Mouse (Mus musculus): Measurements from ENCODE around the gene Ehd1.

Ehd1 gene

DNA sequence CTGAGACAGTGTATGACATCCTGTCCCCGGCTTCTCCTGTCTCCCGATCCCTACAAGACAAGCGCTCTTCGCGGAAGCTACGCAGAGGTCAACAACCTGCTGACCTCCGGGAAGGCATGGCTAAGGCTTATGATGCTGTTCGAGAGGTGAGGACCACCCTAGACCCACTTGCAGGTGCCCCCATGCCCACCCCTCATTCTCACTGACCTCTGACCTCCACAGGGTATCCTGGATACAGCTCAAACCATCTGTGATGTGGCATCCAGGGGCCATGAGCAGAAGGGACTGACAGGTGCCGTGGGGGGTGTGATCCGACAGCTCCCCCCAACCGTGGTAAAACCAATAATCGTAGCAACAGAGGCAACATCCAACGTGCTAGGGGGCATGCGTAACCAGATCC lies 15.1 kb upstream of the Ehd1 start:
- DNase-seq = no peak

DNA sequence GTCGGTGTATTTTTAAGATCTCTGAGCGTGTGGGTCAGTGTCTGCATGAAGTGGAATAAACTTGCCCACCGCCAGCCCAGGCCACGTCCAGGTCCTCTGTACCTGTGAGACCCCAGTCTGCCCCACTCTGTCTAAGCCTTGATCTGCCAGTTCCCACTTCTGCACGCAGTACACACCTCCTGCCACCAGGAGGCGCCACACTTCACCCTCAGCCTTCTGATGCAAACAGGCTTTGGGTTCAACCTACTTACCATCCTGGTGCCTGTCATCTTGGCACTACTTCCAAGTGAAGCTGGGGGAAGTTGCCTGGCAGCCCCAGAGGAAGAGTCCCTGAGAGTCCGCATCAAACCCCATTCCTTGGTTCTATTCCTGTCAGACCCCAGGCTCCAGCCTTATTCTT lies 14.3 kb upstream of the Ehd1 start:
- DNase-seq = peak; percentile 97

DNA sequence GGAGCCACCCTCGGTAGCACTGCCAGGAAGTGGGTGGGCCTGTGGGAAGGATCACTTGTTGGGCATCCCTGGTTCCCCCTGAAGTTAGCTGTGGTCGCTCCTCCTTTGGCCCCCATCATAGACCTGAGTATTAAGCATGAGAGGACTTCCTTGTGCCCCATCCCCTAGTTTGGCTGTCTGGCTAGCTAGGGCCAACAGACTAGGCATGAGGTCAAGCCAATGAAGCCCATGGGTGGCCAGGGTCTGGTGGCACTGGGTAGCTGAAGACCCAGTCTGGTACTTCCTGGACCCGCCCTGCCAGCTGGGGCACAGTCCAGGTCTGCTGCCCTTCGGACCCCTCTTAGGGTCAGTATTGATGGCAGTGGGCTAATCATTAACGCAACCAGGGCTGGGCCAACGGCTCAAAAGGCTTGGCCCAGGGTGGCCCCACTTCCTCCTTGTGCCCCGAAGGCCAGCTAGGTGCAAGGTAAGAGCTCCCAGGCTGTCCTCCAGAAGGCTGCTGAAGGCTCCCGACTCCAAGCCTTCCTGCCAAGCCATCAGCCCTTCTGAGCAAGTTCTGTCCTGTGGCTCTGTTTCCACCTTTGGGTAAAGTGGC lies 13.6 kb upstream of the Ehd1 start:
- DNase-seq = no peak

DNA sequence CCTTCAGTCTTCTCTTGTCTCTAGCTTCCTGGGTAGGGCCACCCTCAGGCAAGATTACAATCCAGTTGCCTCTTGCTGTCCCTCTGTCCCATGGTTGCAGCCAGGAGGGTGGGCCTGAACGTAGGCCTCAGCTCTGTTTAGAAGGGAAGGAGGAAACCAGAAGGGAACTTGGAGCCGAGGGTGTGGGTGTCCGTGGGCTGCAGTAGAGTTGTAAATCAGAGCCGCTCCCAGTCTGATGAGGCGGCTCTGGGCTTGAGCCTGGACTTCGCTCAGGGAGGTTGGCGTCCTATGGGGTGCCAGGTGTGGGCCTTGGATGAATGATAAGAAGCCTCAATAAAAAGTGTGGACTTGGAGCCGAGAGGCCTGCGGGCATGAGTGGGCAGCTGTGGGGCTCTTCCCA lies 12.3 kb upstream of the Ehd1 start:
- DNase-seq = no peak

DNA sequence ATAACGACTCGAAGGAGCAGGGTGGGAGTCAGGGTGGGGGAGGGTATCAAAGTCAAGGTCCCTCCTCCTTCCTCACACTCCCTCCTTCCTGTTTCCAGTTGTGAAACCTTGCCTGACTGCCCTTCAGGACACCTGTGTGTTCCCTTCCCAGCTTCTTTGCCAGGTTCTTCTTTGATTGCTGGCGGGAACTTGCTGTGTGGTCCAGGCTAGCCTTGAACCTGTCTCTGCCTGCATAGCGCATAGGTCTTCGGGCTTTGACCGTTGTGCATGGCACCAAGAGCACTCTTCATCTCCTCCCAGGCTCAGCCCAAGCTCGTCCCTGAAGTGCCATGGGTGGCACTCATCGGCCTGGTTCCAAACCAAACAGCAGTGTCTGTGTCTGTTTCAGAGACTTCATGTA lies 11.6 kb upstream of the Ehd1 start:
- no peak for DNase-seq

DNA sequence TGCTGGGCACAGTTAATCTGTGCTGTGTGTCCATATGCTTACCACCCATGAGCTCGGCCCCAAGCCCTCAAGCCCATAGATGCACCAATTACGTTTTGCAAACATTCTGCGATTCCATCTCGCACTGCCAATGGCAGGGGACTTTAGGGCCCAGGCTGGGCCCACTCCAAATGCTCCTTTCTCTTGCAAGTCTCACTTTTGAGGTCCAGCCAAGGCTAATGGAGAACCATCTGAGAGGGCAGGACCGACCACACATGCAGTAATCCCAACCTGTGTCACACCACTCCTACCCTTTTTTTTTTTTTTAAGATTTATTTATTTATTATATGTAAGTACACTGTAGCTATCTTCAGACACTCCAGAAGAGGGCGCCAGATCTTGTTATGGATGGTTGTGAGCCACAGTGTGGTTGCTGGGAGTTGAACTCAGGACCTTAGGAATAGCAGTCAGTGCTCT lies 10.8 kb upstream of the Ehd1 start:
- no peak for DNase-seq

DNA sequence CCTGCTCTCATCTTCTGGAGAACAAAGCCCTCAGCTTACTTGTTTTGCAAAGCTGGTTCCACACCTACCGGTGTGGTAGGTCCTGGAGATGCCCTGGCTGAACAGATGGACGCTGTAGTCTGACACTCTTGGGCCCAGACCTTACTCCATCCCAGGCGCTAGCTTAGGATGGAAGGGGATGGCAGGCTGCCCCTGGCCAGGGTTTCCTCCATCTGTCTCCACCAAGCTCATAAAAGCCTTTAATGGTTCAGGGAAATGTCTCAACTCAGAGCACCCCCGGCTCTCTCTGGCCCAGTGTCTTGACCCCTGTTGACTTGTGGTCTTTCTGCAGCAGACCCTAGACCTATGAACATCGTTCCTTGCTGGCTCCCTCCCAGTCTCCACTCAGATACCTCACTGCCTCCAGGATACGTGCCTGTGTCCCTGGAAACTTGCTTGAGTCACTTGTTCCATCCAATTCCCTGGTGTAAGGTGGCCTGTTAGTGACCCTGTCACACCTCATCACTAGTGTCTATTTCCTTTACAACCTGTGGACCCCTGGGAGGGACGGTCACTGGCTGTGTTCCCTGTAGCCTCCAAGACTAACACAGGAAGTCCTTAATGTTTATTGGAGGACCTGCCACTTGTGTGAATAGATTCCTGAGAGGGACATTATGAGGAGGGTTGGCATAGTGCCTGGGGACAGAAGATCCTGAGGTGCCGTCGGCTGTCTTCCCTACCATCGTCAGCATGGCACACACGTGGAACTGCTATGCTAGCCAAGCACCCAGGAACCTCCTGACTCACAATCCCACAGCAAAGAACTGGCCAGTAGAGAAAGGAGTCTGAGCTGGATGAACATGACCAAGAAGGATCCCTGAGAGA lies 9.0 kb upstream of the Ehd1 start:
- DNase-seq = peak; percentile 98

DNA sequence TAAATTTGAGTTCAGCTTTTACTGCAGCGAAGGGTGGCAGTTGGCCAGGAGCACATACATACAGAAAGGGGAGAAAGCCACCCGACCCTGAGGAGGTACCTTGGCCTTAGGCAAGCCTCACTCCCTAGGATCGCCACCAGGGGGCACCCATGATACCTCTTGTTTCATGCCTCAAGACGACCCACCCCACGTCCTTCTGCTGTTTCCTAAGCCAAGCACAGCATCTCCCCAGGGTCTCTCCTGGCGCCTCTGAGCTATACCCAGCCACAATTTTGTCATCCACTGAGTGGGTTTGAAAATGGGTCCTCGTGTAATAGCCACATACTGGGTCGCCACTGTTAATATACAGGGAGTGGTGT lies 8.4 kb upstream of the Ehd1 start:
- DNase-seq = peak; percentile 99

DNA sequence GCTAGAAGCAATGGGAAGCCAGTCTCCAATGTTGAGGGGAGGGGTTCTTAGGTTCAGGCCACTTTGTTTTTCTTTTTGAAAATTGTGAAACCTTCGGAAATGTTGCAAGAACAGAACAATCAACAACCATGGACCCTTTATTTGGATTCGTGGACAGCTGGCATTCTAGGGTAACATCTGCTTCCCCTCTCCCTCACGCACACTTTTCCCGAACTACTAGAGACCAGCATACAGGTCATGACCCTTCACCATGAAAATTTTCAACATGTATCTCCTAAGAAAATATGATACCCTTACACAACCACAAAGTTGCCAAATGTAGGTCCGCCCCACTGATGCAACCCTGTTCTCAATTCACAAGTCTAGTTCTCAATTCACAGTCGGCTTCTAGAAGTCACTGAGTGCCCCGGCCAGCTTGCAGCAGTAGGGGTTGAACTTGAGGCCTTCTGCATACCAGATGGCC lies 7.8 kb upstream of the Ehd1 start:
- peak; percentile 95 for DNase-seq

DNA sequence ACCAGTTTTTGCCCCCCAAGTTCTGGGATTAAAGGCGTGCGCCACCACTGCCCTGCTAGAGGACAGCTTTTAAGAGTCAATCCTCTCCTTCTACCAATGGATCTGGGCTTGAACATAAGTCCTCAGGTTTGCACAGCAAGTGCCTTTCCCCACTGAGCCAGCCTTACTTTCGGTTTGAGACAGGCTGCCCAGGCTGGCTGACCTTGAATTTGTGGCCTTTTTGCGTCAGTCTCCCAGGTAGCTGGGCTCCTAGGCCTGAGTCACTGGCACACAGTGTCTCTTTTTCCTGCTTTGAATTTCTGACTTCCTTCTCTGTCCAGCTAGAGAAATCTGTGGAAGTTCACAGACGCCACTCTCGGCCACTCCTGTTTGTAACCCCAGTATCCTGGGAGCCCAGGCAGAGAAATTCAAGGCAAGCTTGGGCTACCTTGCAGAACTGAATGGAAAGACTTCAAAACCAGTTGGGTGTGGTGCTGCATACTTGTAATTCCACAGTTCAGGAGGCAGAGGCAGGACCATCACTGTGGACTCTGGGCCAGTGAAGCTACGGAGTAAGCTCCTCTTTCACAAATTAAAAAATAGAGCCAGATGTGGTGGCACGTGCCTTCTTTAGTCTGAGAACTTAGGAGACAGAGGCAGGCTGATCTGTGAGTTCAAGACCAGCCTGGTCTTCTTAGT lies 6.6 kb upstream of the Ehd1 start:
- DNase-seq = no peak

DNA sequence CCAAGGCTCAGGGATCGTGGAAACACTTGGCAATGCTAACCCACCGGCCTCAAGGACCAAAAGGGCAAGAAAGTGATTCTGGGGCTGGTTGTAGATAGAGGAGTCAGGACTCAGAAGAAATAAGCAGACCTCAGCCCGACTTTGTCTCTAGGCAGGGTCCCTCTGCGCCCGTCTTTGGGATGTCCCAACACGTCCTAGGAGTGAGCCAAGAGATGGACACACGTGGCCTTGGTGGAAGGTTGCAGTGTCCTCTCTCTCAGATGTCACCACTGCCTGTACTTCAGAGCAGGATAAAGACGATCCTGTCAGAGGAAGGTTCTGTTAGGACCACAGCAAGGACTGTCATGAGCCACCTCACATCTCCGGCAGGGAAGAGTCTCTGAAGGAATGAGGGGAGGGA lies 5.9 kb upstream of the Ehd1 start:
- no peak for DNase-seq

DNA sequence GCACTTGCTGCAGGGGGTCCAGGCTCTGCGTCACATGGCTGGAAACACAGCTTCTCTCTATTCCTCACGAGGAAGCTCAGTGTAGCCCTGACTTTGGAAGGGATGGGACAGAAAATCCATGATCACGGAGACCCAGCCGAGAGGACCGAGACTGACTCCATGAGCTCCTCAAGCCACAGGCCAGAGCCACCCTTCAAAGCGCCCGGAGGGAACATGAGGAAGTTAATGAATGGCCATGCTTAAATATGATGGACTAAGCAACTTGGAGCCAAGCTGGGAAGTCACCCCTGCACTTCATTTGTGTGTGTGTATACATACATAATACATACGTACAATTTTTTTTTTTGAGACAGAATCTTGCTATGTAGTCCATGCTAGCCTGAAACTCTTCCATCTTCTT lies 5.3 kb upstream of the Ehd1 start:
- DNase-seq = no peak

DNA sequence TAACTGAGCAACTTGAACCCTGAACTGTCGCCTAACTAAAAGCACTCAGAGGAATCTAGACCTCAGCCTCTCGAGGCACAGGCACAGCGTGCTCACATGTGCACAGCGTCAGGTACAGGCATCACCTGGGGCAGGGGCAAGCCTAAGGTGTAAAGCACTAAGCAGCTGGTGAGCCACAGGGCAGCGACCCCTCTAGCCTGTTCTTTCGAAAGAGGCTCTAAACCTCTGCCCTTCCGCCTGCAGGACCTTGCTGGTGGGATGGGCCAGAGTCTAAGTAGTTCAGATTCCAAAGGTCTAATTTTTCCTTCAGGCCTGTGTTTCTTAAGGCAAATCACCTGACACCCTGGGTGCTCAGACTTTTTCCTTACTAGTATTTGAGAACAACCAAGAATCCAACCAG lies 4.5 kb upstream of the Ehd1 start:
- no peak for DNase-seq

DNA sequence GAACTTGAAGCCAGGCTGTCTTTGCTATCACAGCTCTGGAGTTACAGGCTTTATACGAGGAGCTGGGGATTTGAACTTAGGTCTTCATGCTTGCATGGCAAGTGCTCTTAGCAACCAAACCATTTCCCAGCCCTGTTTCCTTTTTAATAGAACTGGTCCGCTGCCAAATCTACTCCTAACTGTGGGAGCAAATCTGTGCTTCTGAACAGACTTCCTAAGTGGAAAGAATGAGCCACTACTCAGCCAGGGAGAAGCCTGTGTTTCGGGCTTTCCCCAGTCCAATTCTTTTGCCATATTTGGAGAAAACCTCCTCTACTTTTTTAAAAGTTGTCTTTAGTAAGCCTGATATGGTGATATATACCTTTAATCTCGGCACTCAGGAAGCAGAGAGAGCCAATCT lies 3.8 kb upstream of the Ehd1 start:
- peak; percentile 96 for DNase-seq

DNA sequence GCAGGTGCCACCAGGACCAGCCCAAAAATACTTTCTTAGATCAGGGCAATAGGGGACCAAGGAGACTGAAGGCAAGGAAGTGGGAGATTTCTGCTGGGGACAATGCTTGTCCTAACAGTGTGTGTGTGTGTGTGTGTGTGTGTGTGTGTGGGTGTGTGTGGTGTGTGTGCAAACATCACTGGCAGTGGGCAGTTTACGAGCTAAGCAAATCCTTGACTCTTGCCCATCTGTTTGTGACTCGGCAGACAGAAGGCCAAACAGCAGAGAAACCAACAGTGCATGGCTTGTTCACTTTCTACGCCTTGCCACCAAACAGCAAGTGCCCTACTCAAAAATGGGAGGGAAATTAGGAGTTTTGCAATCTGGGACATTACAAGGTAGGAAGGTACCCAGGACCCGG lies 2.9 kb upstream of the Ehd1 start:
- DNase-seq = no peak

DNA sequence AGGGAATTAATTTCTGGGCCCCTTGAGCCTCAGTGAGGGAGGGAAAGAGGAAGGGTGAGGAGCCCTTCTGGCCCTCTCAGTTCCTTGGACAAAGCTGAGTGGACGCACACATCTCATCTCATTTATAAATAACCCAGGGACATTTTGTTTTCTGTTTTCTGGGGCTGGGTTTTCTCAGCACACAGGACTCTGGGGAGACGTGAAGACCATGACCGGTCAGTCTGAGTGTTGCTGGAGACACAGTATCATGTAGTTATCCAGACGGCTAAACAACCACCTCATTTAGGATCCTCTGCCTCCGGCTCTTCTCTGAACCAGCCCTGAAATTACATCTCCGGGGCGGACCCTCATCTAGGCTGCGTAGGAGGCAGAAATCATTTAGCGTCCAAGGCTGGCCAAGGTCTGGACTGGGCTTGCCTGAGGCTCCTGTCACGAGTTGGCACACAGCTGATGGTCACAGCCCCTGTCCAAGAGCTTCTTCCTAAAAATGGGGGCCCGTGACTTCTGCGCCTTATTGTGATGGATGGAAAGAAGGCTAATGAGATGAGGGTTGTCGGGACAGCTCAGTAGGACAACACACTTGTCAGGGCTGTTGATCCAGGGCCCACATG lies 2.4 kb upstream of the Ehd1 start:
- DNase-seq = peak; percentile 97

DNA sequence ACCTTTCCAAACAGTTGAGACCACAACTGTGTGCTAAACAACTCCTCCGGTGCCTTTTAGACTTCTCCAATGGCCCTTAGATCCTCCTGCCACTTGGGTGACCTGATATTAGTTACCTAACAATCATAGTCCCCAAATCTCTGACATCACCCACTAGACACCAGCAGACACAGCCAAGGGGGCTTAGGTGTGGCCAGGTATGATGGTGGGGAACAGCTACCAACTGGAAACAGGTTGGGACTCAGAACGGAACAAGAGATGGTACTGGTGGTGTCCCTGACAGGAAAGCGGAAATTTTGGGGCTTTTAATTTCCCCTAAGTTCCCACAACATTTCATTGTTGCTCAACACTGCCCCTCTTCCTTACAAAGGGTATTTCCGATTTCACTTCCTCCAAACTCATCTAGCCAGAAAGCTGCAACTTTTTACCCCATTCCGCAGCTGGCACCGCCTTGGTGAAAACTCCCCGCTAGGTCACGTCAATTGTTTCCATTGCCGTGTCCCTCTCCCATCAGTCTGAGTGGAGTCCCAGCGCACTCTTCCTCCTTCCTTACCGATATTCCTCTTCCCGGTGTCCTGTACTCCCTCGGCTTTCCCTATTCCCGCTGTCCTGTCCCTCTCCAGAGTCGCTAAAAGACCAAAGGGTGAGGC lies 660 bp upstream of the Ehd1 start:
- DNase-seq = no peak

DNA sequence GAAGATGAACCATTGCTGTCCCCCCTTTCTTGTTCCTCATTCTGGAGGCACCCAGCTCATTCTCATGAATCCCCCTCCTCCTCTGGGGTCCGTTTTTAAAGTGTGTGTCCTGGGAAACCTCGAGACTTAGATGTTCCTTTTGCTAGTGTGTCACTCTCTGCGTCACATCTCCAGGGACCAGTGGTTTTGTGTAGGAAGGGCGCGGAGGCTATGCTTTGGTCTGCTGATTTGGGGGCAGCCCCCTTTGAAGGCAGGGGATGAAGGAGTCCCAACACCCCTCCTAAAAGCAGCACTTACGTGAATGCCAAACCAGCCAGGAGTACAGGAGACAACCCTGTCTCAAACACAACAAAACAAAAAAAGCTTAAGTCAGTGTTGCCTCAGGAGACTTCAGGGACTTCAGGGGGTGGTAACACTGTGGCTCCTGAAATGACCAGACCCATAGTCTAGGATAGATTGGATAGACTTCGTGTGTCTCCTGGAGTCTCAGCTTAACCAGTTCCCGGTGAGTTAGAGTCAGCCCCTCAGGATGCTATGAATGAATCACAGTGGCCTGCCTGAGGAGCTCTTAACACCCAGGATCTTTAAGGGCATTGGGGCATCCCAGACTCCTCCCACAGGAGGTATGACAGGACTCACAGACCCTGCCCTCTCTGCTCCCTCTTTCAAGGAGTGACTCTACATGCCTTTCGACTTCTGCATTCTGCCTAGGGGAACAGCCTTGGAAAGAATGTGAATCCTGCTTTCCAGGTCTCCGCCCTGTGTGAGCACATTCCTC lies 1.3 kb downstream of the Ehd1 start:
- peak; percentile 99 for DNase-seq

DNA sequence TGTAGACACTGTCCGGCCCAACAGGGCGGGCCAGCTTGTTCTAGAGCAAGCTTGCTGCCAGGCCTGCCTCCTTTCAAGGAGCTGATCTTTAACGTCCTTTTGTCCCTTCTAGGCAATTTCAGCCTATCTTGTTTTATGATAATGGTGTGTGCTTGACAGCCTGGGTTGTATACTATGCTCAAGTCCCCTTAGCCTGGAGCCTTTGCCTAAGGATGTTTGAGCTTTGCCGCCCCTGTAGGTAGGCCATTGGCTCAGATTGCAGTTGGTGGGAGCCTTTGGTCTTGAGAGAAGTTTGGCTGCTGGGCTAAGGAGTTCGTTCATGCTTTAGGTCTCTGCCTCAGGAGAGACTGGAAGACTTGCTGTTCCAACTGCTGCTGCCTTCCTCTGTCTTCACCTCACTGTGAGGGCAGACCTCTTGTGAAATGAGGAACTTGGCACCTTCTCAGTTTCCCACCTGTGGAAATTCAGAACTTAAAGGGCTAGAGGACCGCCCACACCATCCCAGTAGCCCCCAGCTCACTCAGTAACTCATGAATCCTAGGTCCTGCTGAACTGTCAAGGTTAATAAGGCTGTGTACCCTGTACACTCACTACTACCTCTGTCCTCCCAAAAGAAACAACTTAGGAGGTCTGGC lies 2.0 kb downstream of the Ehd1 start:
- peak; percentile 95 for DNase-seq

DNA sequence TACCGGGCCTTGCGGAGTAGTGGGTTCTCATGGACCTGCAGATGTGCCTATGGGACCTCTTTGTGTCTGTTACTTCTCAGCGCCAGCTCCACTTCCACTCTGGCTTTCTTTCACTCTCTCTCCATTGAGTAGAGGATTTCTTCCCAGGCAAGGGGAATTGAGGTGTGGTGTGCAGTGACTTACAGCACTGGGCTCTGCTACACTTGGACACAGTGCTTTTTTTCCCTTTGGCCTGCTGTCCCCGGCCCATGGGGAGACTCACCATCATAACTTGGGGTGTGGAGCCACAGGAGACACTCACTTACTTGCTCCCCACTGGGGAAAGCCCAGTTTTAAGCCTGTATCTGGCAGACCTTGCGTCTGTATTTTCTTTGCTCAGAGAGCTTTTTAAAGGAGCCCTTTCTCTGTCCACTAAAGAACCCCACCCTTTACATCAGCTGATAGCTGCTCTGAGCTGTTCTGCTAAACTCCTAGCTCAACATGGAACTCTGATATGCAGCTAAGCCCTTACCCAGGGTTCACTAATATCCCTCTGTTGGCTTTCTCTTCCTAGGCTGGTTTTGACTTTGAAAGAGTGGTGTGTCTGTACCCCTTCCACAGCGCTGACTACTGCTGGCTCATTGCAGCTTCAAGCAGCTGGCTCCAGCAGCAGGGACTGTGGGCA lies 3.1 kb downstream of the Ehd1 start:
- DNase-seq = peak; percentile 94

DNA sequence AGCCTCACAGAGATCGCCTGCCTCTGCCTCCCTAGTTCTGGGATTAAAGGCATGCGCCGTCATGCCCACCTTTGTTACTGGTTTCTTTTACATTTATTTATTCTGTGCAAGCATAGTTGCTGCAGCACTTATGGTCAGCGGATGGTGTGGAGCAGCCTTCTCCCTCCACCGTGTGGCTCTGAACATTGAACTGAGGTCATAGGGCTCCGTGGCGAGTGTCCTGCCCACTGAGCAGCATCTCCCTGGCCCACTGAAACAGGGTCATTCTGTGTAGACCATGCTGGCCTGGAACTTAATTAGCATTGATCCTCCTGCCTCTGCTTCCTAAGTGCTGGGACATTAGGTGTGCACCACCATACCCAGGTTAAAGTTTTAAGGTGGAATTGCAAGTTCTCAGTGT lies 4.0 kb downstream of the Ehd1 start:
- DNase-seq = no peak

All from heart, adult 11 months (tissue).